Mouse (Mus musculus) testis, adult 2 months (tissue): ENCODE data around the gene Usp39.

ENCODE experiments used
- CTCF ChIP-seq: fragments of 200-500 bp; IDR thresholded peaks from 2 replicates; pipeline ENCODE4 v1.5.1; 2012; ENCODE audit warnings: low read depth, mild to moderate bottlenecking, inconsistent platforms, low read length, moderate library complexity; ENCODE audit not compliant: control insufficient read depth, insufficient read depth, insufficient replicate concordance
- POLR2A ChIP-seq: fragments of 200-500 bp; IDR thresholded peaks from 2 replicates; pipeline ENCODE4 v1.6.1; 2012; ENCODE audit warnings: low read depth, mild to moderate bottlenecking, inconsistent platforms, low read length, moderate library complexity; ENCODE audit not compliant: control insufficient read depth

DNA sequence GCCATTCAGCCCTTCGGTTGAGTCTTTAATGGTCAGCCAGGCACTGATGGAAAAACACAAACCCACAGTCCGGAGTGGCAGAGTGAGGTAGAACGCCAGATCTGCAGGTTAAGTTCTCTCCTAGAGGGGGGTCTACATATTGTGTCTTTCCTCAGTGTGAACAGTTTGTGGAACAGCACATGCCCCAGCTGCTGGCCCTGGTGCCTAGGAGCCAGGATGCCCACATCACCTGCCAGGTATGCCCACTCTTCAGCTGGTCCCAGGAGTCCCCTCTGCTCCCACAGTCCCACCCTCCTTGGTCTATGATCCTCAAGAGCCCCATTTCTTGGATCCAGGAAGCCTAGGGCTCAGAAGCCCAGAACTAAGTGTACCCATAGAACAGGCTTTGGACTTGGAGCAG, 32.8 kb downstream of the Usp39 start:
- TF ChIP-seq POLR2A (no peak), CTCF (no peak)
